Mouse (Mus musculus) intestine, embryonic 14.5 days (tissue): Measurements from ENCODE around the gene Hpgds. TPM values are rescaled to one million over a fixed set of nuclear protein-coding genes. Genes with fewer than 3 reads are reported as not detected.

ENCODE experiments used
- ATAC-seq: fragments of 200-750 bp; cut with Nextera tagmentation; replicated peaks from 2 replicates; pipeline ENCODE4 v1.8.0; 2017; ENCODE audit warnings: low read depth, moderate number of reproducible peaks, moderate TSS enrichment, moderate library complexity; ENCODE audit not compliant: low FRiP score, low TSS enrichment
- DNase-seq: peaks from one replicate; pipeline ENCODE4 v3.0.0-alpha.2; 2018; ENCODE audit warnings: low spot score
- H3K27ac ChIP-seq: fragments of 300-500 bp; sonication (generic); 2 replicates; pipeline ENCODE4 v1.5.1; 2014; ENCODE audit warnings: low read depth, mild to moderate bottlenecking, control low read depth
- H3K27me3 ChIP-seq: fragments of 300-500 bp; sonication (generic); replicated peaks from 2 replicates; pipeline ENCODE4 v1.6.1; 2014; ENCODE audit warnings: low read length, control low read depth; ENCODE audit not compliant: control insufficient read depth, insufficient read depth
- H3K36me3 ChIP-seq: fragments of 300-500 bp; sonication (generic); 2 replicates; pipeline ENCODE4 v1.6.1; 2014; ENCODE audit warnings: low read length, control low read depth; ENCODE audit not compliant: control insufficient read depth, insufficient read depth
- H3K4me1 ChIP-seq: fragments of 300-500 bp; sonication (generic); replicated peaks from 2 replicates; pipeline ENCODE4 v1.6.1; 2014; ENCODE audit warnings: low read length, control low read depth, mixed read lengths; ENCODE audit not compliant: control insufficient read depth, insufficient read depth
- H3K4me2 ChIP-seq: fragments of 300-500 bp; sonication (generic); 2 replicates; pipeline ENCODE4 v1.6.1; 2014; ENCODE audit warnings: low read length
- H3K4me3 ChIP-seq: fragments of 300-500 bp; sonication (generic); 2 replicates; pipeline ENCODE4 v1.5.1; 2014; ENCODE audit warnings: low read depth, low read length, control low read depth, mixed read lengths
- H3K9ac ChIP-seq: fragments of 300-500 bp; sonication (generic); 2 replicates; pipeline ENCODE4 v1.6.1; 2014; ENCODE audit warnings: mild to moderate bottlenecking, low read length
- H3K9me3 ChIP-seq: fragments of 300-500 bp; sonication (generic); 2 replicates; pipeline ENCODE4 v1.6.1; 2016; ENCODE audit warnings: low read length, control low read depth; ENCODE audit not compliant: control insufficient read depth
- WGBS: fragments of 180-500 bp; shearing (Covaris S2); extraction: QIAGEN DNeasy Blood & Tissue Kit; methylation state at CpG from one replicate; pipeline ENCODE4 v1.1.7; 2014; 5-methylcytosine and 5-hydroxymethylcytosine counted together
- polyA plus RNA-seq: library from polyadenylated mRNA; unstranded; fragments of >200 nt; fragmentation: Nextera tagmentation; extraction: Ambion mirVana; gene quantifications from 2 replicates; pipeline ENCODE4 v1.2.1, GENCODE M21; 2014

Gene Hpgds
- polyA plus RNA-seq, 1 experiment from 2014 or later = 4.5 TPM

- no peaks in the 10 kb centered on the region for H3K27me3 ChIP-seq
- 58% methylated on average over 2 of the region's 2 CpGs for WGBS
- no peak for ATAC-seq
- DNase-seq = no peak
- no peaks in the 10 kb centered on the region for H3K4me1 ChIP-seq
- no peak overlapping the region for H3K4me2 ChIP-seq
- peaks cover 80% of the 10 kb centered on the region for H3K36me3 ChIP-seq
- no peak overlapping the region for H3K4me3 ChIP-seq
- no peaks in the 10 kb centered on the region for H3K9me3 ChIP-seq
- H3K9ac ChIP-seq = no peak overlapping the region
- H3K27ac ChIP-seq = no peak overlapping the region
These were observed 69.5 kb downstream of the Hpgds start for GRCm38 (mm10) chr6:65075201-65075600.

Other genes starting within 250 kb of the Hpgds start
- gene Smarcad1, start 102.3 kb downstream of the Hpgds start, polyA plus RNA-seq = 76.0 and 77.2 TPM in 2 replicates
- 0.47 TPM in 1 of 2 replicates, not detected in the other for gene C130060K24Rik, start 236.2 kb upstream of the Hpgds start, polyA plus RNA-seq